Mouse (Mus musculus) splenic B cell, adult 2 months (primary cell): ENCODE measurements around the gene Vgll4.

Experiments used
- DNase-seq: peaks from one replicate; pipeline ENCODE4 v3.0.0-alpha.2; 2011; ENCODE audit warnings: low read depth, low spot score
- H3K27me3 ChIP-seq: 2 replicates; pipeline ENCODE4 v1.6.1; 2012; ENCODE audit warnings: mild to moderate bottlenecking, low read length, moderate library complexity, mixed read lengths; ENCODE audit not compliant: control insufficient read depth, poor library complexity, insufficient read depth, severe bottlenecking
- H3K36me3 ChIP-seq: 2 replicates; pipeline ENCODE4 v1.6.1; 2012; ENCODE audit warnings: mild to moderate bottlenecking, low read length, moderate library complexity, mixed read lengths; ENCODE audit not compliant: control insufficient read depth, poor library complexity, insufficient read depth, severe bottlenecking

Vgll4 gene

GRCm38 (mm10) chr6:114875018-114875558, 94.7 kb downstream of the Vgll4 start:
- DNase-seq, result peak; percentile 80
- no peaks in the 10 kb centered on the region; the same call in 1 of the 2 replicates for H3K36me3 ChIP-seq

GRCm38 (mm10) chr6:114874138-114874928, 95.5 kb downstream of the Vgll4 start:
- no peaks in the 10 kb centered on the region; the same call in 1 of the 2 replicates for H3K36me3 ChIP-seq
- no peaks in the 10 kb centered on the region for H3K27me3 ChIP-seq
- DNase-seq, result no peak

More at GRCm38 (mm10) chr6:114875018-114875558, 94.7 kb downstream of the Vgll4 start:
- H3K27me3 ChIP-seq, result no peaks in the 10 kb centered on the region

DNA sequence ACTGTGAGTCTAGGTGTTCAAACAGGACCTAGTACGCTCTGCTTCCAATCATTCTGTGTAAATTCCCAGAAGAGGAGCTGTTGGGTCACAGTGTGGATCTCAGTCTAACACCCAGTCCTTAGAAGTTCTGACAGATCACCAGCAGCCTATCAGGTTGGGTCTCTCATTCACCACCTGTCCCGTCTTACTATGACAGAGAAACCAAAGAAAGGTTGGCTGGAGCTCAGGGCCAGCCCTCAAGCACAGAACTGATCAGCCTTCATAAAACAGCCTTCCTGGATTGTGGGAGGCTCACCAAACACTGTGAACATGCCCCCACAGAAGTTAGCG, 96.0 kb downstream of the Vgll4 start:
- H3K27me3 ChIP-seq, result no peaks in the 10 kb centered on the region
- no peak for DNase-seq
- no peaks in the 10 kb centered on the region; the same call in 1 of the 2 replicates for H3K36me3 ChIP-seq

DNA sequence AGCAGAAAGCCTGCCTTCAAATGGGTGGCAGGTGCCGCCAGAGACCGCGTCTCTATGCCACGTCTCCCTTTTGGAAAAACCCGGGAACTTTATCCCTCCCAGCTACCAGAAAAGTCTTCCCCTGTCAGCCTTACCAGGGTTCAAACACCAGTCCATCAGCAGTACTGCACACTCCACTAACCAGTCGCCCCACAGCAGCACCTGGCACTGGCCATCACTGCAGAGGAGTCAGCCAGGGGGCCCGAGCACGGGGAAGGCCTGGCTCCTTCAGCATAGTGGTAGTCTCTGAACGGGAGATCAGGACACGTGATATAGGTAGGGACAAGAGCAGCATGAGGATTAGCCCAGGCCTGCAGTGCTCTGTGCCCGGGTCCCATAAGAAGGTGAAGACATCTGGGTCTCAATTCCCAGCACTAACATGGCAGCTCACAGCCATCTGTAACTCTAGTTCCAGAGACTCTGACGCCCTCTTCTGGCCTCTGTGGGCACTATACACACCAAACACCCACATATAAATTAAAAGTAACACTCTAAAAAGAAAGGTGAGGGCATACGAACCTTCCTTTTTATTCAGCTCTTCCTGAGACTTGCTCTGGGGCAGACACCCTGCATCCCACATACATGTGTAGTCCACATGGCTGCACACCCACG, 98.7 kb downstream of the Vgll4 start:
- no peak for DNase-seq
- H3K36me3 ChIP-seq, result no peaks in the 10 kb centered on the region; the same call in 1 of the 2 replicates

DNA sequence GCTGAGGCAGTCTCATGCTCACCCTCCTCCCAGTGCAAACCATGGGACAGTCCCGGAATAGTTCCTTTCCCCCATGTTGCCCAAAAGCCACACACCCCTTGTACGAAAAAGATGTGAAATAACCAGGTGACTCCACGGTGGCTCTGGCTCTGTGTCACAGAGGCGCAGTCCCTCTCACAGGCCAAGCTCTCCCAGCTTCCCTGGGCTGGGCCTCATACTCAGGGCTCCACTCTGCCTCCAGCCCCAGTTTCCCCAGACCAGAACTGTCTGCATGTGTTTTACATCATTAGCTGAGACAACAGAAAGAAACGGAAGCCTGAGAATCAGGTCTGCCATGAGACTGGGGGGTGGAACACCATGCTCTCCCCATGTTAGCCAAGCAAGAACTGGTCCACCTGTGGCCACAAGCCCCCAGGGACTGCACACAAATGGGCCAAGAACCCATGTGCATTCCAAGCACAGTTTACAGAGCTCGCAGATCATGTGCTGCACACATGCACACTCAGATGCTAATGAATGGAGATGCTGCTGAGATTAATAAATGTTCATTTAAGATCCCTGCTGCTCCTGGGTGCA, 100.2 kb downstream of the Vgll4 start:
- DNase-seq, result no peak
- H3K27me3 ChIP-seq, result no peaks in the 10 kb centered on the region
- H3K36me3 ChIP-seq, result no peaks in the 10 kb centered on the region; the same call in 1 of the 2 replicates

More for the DNA sequence above, 98.7 kb downstream of the Vgll4 start:
- no peaks in the 10 kb centered on the region for H3K27me3 ChIP-seq

- H3K36me3 ChIP-seq, result no peaks in the 10 kb centered on the region; the same call in none of the 2 replicates
- no peak for DNase-seq
These were observed 101.1 kb downstream of the Vgll4 start for GRCm38 (mm10) chr6:114868656-114869055.

DNA sequence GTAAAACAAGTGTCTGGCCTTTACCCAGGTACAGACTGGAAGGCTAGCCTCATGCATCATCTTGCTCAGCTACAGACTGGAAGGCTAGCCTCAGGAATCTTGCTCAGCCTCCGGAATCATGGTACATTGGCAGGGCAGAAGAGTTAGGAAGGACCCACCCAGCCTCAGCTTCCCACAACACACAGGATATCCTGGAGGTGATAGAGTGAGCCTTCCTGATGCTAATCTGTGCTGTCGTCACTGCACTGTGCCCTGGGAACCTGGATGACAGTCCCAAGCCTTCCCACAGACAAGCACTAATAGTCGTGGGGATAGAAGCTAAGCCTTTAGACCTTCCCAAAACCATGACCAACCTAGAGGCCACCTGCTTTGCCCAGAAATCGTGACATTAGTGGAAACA, 103.2 kb downstream of the Vgll4 start:
- H3K36me3 ChIP-seq, result no peaks in the 10 kb centered on the region; the same call in none of the 2 replicates
- H3K27me3 ChIP-seq, result no peaks in the 10 kb centered on the region
- DNase-seq, result no peak

More at GRCm38 (mm10) chr6:114868656-114869055, 101.1 kb downstream of the Vgll4 start:
- H3K27me3 ChIP-seq, result no peaks in the 10 kb centered on the region

GRCm38 (mm10) chr6:114866078-114866477, 103.7 kb downstream of the Vgll4 start:
- DNase-seq, result no peak
- H3K27me3 ChIP-seq, result no peaks in the 10 kb centered on the region
- H3K36me3 ChIP-seq, result no peaks in the 10 kb centered on the region; the same call in none of the 2 replicates

DNA sequence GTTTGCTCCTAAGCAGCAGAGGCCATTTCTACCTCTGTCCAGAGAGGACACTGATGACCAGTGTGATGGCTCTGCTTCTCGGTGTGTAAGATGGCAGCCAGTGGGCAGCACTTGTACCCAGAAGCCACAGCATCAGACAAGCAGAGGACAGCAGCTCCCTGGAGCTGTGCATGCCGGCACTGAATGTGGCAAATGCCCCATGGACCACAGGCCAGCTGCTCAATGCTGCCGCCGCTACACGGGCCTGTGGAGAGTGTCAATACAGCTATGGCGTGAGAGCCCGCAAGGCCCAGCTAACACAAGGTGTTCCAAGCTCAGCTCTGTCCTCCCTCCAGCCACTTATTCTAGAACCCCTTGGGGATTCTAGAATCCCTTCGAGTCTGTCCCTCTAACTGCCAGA, 105.4 kb downstream of the Vgll4 start:
- Histone ChIP-seq H3K27me3 (no peaks in the 10 kb centered on the region), H3K36me3 (peaks cover 2% of the 10 kb centered on the region)
- DNase-seq, result no peak

DNA sequence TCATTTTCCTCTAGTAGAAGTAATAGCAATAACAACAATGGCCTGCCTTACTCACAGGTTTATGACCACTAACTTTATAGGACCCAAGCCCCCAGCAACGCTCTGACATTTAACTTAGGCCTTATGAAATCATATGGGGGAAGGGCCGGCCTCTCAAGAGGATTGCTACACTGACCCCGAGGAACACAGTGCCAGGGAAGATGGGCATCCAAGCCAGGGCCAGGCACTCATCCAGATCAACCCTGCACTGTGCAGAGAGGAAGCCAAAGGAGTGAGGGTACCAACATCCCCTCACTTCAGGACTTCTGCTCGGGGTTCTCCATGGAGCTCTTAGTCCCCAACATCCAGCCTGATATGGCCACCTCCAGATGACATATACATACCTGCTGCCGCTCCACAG, 106.3 kb downstream of the Vgll4 start:
- no peaks in the 10 kb centered on the region for H3K27me3 ChIP-seq
- H3K36me3 ChIP-seq, result peaks cover 2% of the 10 kb centered on the region
- no peak for DNase-seq

DNA sequence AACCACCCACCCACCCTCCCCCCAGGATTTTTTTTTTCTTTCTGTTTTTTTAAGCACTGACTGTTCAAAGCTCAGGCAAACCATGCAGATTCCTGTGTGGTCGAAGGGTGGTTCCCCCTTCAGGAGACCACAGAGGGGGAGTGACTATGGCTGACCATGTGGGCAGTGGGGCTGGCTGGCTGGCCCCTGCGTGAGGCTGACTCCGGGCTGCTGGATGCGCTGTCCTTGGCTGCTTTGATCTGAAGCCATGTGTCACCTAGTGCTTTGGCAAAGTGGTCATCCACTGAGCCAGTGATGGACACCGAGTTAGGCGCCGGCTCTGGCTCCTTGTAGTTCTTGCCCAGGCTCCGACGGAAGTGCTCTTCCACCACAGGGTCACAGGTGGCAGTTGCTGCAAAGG, 107.7 kb downstream of the Vgll4 start:
- no peaks in the 10 kb centered on the region for H3K27me3 ChIP-seq
- DNase-seq, result no peak
- peaks cover 2% of the 10 kb centered on the region for H3K36me3 ChIP-seq

DNA sequence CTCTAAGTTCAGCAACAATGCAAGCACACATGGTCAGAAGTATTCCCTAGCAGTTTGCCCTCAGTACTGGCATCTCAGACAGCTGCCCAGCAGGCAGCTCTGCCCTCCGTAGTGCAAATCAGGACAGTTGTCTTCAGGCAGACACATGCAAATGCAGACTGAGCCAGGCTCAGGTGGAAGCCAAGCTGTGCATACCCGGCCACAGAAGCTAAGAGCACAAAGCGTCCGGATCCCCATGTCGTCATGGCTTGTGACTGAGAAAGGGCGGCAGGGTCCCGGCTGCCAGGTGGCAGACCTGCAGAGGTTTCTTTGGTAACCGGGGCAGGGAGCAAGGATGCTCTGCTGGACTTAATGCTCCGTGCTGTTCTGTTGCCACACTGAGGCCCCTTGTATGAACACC, 108.2 kb downstream of the Vgll4 start:
- H3K36me3 ChIP-seq, result peaks cover 2% of the 10 kb centered on the region
- no peak for DNase-seq
- no peaks in the 10 kb centered on the region for H3K27me3 ChIP-seq

- Histone ChIP-seq H3K36me3 (peaks cover 2% of the 10 kb centered on the region), H3K27me3 (no peaks in the 10 kb centered on the region)
- no peak for DNase-seq
These were observed 108.9 kb downstream of the Vgll4 start for GRCm38 (mm10) chr6:114860677-114861568.

GRCm38 (mm10) chr6:114858722-114859053, 111.1 kb downstream of the Vgll4 start:
- no peak for DNase-seq
- Histone ChIP-seq H3K27me3 (no peaks in the 10 kb centered on the region), H3K36me3 (peaks cover 2% of the 10 kb centered on the region)
